ENCODE assay signal across 19 mouse cellular contexts in genomic region chr6:117494971-117495370, GRCm38 (mm10).
"Had no signal": no experiment of that assay in that cellular context is flagged by ENCODE, and none has a peak within 500 bp of the region (broad histone marks: within the 10 kb centered on the region; RNA-seq: fewer than 3 reads in every experiment).

No protein-coding gene starts in this region.

- H3K9ac ChIP-seq: lung, embryonic 15.5 days; midbrain, embryonic 13.5 days; midbrain, embryonic 15.5 days; neural tube, embryonic 12.5 days had no signal

- H3K27me3 ChIP-seq: lung, embryonic 15.5 days; megakaryocyte, embryonic 14.5 days; midbrain, embryonic 13.5 days; midbrain, embryonic 15.5 days; neural tube, embryonic 12.5 days had no signal

- DNase-seq: lung, adult 2 months; lung, postnatal 14 days; lung, postnatal 36 days; retina, postnatal 1 day; right cerebral cortex, adult 18-20 months; right cerebral cortex, postnatal 25 days; right cerebral cortex, postnatal 4 days; spleen, adult 18-20 months; thymus, adult 18-20 months; thymus, postnatal 14 days; thymus, postnatal 36 days had no signal

- H3K36me3 ChIP-seq: lung, embryonic 15.5 days; midbrain, embryonic 13.5 days; midbrain, embryonic 15.5 days; neural tube, embryonic 12.5 days had no signal

- H3K4me2 ChIP-seq: lung, embryonic 15.5 days; midbrain, embryonic 11.5 days; midbrain, embryonic 13.5 days; midbrain, embryonic 15.5 days; neural tube, embryonic 12.5 days had no signal

- ATAC-seq: lung, postnatal 0 days; midbrain, embryonic 13.5 days; midbrain, embryonic 15.5 days had no signal

- H3K4me1 ChIP-seq: lung, embryonic 15.5 days; midbrain, embryonic 13.5 days; midbrain, embryonic 15.5 days; neural tube, embryonic 12.5 days had no signal

- H3K4me3 ChIP-seq: lung, embryonic 15.5 days; megakaryocyte, embryonic 14.5 days; midbrain, embryonic 13.5 days; midbrain, embryonic 15.5 days; neural tube, embryonic 12.5 days had no signal

- H3K9me3 ChIP-seq: lung, embryonic 15.5 days; midbrain, embryonic 13.5 days; midbrain, embryonic 15.5 days; neural tube, embryonic 12.5 days had no signal

- H3K27ac ChIP-seq: lung, embryonic 15.5 days; macrophage; midbrain, embryonic 13.5 days; midbrain, embryonic 15.5 days; neural tube, embryonic 12.5 days had no signal
